Mouse (Mus musculus) thymus, adult 2 months (tissue): Measurements from ENCODE around the gene Siah2. TPM values are rescaled to one million over a fixed set of nuclear protein-coding genes. Genes with fewer than 3 reads are reported as not detected.

Experiments
- DNase-seq: peaks from one replicate; pipeline ENCODE4 v3.0.0; 2021
- H3K27ac ChIP-seq: fragments of 200-500 bp; 2 replicates; pipeline ENCODE4 v1.5.1; 2012; ENCODE audit warnings: low read length, control low read depth; ENCODE audit not compliant: control insufficient read depth, insufficient read depth
- H3K27me3 ChIP-seq: fragments of 200-500 bp; 2 replicates; pipeline ENCODE4 v1.6.1; 2012; ENCODE audit warnings: mild to moderate bottlenecking, low read length, moderate library complexity, mixed read lengths; ENCODE audit not compliant: control insufficient read depth, insufficient read depth
- H3K36me3 ChIP-seq: fragments of 200-500 bp; 2 replicates; pipeline ENCODE4 v1.6.1; 2012; ENCODE audit warnings: mild to moderate bottlenecking, low read length, moderate library complexity; ENCODE audit not compliant: control insufficient read depth, insufficient read depth
- H3K4me1 ChIP-seq: fragments of 200-500 bp; replicated peaks from 2 replicates; pipeline ENCODE4 v1.6.1; 2012; ENCODE audit warnings: low read length; ENCODE audit not compliant: control insufficient read depth, insufficient read depth
- H3K4me3 ChIP-seq: fragments of 200-500 bp; 2 replicates; pipeline ENCODE4 v1.5.1; 2012; ENCODE audit warnings: mild to moderate bottlenecking, low read length, control low read depth, moderate library complexity; ENCODE audit not compliant: control insufficient read depth, insufficient read depth
- POLR2A ChIP-seq: fragments of 200-500 bp; IDR thresholded peaks from 2 replicates; pipeline ENCODE4 v1.6.1; 2012; ENCODE audit warnings: mild to moderate bottlenecking, low read length, control low read depth, moderate library complexity; ENCODE audit not compliant: control insufficient read depth, poor library complexity, insufficient read depth; ENCODE audit errors: extremely low read depth
- WGBS: fragments of 180-500 bp; shearing (Covaris S2); methylation state at CpG from one replicate; pipeline ENCODE4 v1.1.7; 2018; 5-methylcytosine and 5-hydroxymethylcytosine counted together
- polyA plus RNA-seq: library from polyadenylated mRNA; depleted of rRNA; stranded (reverse); fragments of >200 nt; gene quantifications from 2 replicates; pipeline ENCODE4 v1.2.3, GENCODE M21; 2012; rRNA removed

The Siah2 gene
- polyA plus RNA-seq, 1 experiment = 19.4 TPM

DNA sequence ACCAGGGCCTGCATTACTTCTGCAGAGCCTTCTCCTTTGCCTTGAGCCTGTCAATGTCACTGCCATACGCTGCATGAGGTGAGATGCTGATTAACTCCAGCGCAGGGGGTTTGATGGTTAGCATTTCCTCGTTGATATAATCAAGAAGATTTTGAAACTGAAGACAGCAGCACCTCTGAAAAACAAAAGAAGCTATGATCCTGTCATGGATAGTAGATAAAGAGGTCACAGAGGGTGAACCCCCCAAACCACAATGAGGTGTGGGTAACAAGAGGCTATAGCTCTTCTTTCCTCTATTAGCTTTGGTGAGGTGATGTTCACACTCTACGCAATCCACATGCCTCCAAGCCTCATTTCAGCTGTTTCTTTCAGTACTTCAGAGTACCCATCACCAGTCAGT is 67.2 kb downstream of the Siah2 start:
- Histone ChIP-seq H3K27ac (no peak overlapping the region), H3K4me3 (no peak overlapping the region), H3K27me3 (no peaks in the 10 kb centered on the region), H3K4me1 (no peaks in the 10 kb centered on the region), H3K36me3 (no peaks in the 10 kb centered on the region)
- DNase-seq = no peak
- no peak for TF ChIP-seq POLR2A
- WGBS = 71% methylated on average over 4 of the region's 4 CpGs

Other genes with a start within 250 kb of the Siah2 start
- 13.0 and 14.1 TPM in 2 replicates for gene Eif2a, start 166.6 kb downstream of the Siah2 start, polyA plus RNA-seq
- gene Serp1, start 166.5 kb downstream of the Siah2 start, polyA plus RNA-seq = 33.9 and 38.1 TPM in 2 replicates
- 36.6 and 41.4 TPM in 2 replicates for gene Selenot, start 115.8 kb downstream of the Siah2 start, polyA plus RNA-seq
- not detected in 2 replicates for gene Erich6, start 55.2 kb downstream of the Siah2 start, polyA plus RNA-seq
- not detected in 2 replicates for gene Mindy4b-ps, start 129.9 kb upstream of the Siah2 start, polyA plus RNA-seq
- gene Clrn1, start 192.9 kb upstream of the Siah2 start, polyA plus RNA-seq = 0.39 TPM in 1 of 2 replicates, not detected in the other